Mouse (Mus musculus): ENCODE measurements around the gene Rgs2.

The Rgs2 gene

GRCm38 (mm10) chr1:144003904-144004740 lies at the start of gene Rgs2:
Rgs2 (minus strand) TSS chr1:144004161.
- DNase-seq (ENCODE audit: low spot score) = peak; percentile 94

GRCm38 (mm10) chr1:144053401-144053800 lies 49.4 kb upstream of the Rgs2 start:
- no peak for DNase-seq (ENCODE audit: low spot score)

GRCm38 (mm10) chr1:144041826-144042225 lies 37.9 kb upstream of the Rgs2 start:
- DNase-seq (ENCODE audit: low spot score) = no peak

GRCm38 (mm10) chr1:144033498-144033897 lies 29.5 kb upstream of the Rgs2 start:
- DNase-seq (ENCODE audit: low spot score) = no peak

GRCm38 (mm10) chr1:144030499-144030898 lies 26.5 kb upstream of the Rgs2 start:
- DNase-seq (ENCODE audit: low spot score) = no peak

GRCm38 (mm10) chr1:144029679-144030078 lies 25.7 kb upstream of the Rgs2 start:
- DNase-seq (ENCODE audit: low spot score) = no peak

- no peak for DNase-seq (ENCODE audit: low spot score)
Measured at GRCm38 (mm10) chr1:144018417-144018958, 14.5 kb upstream of the Rgs2 start.

- no peak for DNase-seq (ENCODE audit: low spot score)
Measured at GRCm38 (mm10) chr1:144013913-144014312, 10.0 kb upstream of the Rgs2 start.

GRCm38 (mm10) chr1:144007341-144007740 lies 3.4 kb upstream of the Rgs2 start:
- DNase-seq (ENCODE audit: low spot score) = no peak

- peak; percentile 87 for DNase-seq (ENCODE audit: low spot score)
Measured at GRCm38 (mm10) chr1:144006542-144006941, 2.6 kb upstream of the Rgs2 start.

GRCm38 (mm10) chr1:144005648-144006047 lies 1.7 kb upstream of the Rgs2 start:
- no peak for DNase-seq (ENCODE audit: low spot score)

GRCm38 (mm10) chr1:144004741-144005140 lies 780 bp upstream of the Rgs2 start:
- no peak for DNase-seq (ENCODE audit: low spot score)

GRCm38 (mm10) chr1:144003416-144003815 lies 545 bp downstream of the Rgs2 start:
- DNase-seq (ENCODE audit: low spot score) = no peak

- no peak for DNase-seq (ENCODE audit: low spot score)
Measured at GRCm38 (mm10) chr1:144002715-144003066, 1.3 kb downstream of the Rgs2 start.

GRCm38 (mm10) chr1:144002036-144002714 lies 1.8 kb downstream of the Rgs2 start:
- DNase-seq (ENCODE audit: low spot score) = no peak

GRCm38 (mm10) chr1:144000246-144000645 lies 3.7 kb downstream of the Rgs2 start:
- DNase-seq (ENCODE audit: low spot score) = no peak

GRCm38 (mm10) chr1:143999371-143999920 lies 4.5 kb downstream of the Rgs2 start:
- no peak for DNase-seq (ENCODE audit: low spot score)

GRCm38 (mm10) chr1:143993026-143993425 lies 10.9 kb downstream of the Rgs2 start:
- no peak for DNase-seq (ENCODE audit: low spot score)

- no peak for DNase-seq (ENCODE audit: low spot score)
Measured at GRCm38 (mm10) chr1:143992528-143992927, 11.4 kb downstream of the Rgs2 start.

- DNase-seq (ENCODE audit: low spot score) = no peak
Measured at GRCm38 (mm10) chr1:143990263-143990662, 13.7 kb downstream of the Rgs2 start.

- DNase-seq (ENCODE audit: low spot score) = no peak
Measured at GRCm38 (mm10) chr1:143989773-143990172, 14.2 kb downstream of the Rgs2 start.

- no peak for DNase-seq (ENCODE audit: low spot score)
Measured at GRCm38 (mm10) chr1:143988756-143989155, 15.2 kb downstream of the Rgs2 start.
